Mouse (Mus musculus) hindbrain, embryonic 10.5 days (tissue): ENCODE data around the gene Trib2. TPM values are rescaled to one million over a fixed set of nuclear protein-coding genes. Genes with fewer than 3 reads are reported as not detected.

Source experiments
- DNase-seq: peaks from one replicate; pipeline ENCODE4 v3.0.0-alpha.2; 2017; ENCODE audit warnings: low spot score
- H3K27ac ChIP-seq: fragments of 300-500 bp; sonication (generic); 2 replicates; pipeline ENCODE4 v1.5.1; 2016; ENCODE audit warnings: mild to moderate bottlenecking, moderate library complexity
- H3K27me3 ChIP-seq: fragments of 300-500 bp; sonication (generic); 2 replicates; pipeline ENCODE4 v1.6.1; 2016; ENCODE audit warnings: mild to moderate bottlenecking; ENCODE audit not compliant: poor library complexity, insufficient read depth, severe bottlenecking
- H3K36me3 ChIP-seq: fragments of 300-500 bp; sonication (generic); 2 replicates; pipeline ENCODE4 v1.6.1; 2016; ENCODE audit warnings: mild to moderate bottlenecking, moderate library complexity
- H3K4me1 ChIP-seq: fragments of 300-500 bp; sonication (generic); replicated peaks from 2 replicates; pipeline ENCODE4 v1.6.1; 2016; ENCODE audit warnings: mild to moderate bottlenecking
- H3K4me3 ChIP-seq: fragments of 300-500 bp; sonication (generic); 2 replicates; pipeline ENCODE4 v1.5.1; 2016; ENCODE audit warnings: mild to moderate bottlenecking, moderate library complexity
- H3K9me3 ChIP-seq: fragments of 300-500 bp; sonication (generic); 2 replicates; pipeline ENCODE4 v1.6.1; 2016; ENCODE audit warnings: mild to moderate bottlenecking, moderate library complexity
- WGBS: fragments of 180-500 bp; shearing (Covaris S2); methylation state at CpG from one replicate; pipeline ENCODE4 v1.1.7; 2016; 5-methylcytosine and 5-hydroxymethylcytosine counted together
- polyA plus RNA-seq: library from polyadenylated mRNA; unstranded; fragments of >200 nt; fragmentation: Nextera tagmentation; extraction: Ambion mirVana; gene quantifications from 2 replicates; pipeline ENCODE4 v1.2.1, GENCODE M21; 2016

Gene Trib2
- polyA plus RNA-seq, 1 experiment from 2014 or later = 56.9 TPM

DNA sequence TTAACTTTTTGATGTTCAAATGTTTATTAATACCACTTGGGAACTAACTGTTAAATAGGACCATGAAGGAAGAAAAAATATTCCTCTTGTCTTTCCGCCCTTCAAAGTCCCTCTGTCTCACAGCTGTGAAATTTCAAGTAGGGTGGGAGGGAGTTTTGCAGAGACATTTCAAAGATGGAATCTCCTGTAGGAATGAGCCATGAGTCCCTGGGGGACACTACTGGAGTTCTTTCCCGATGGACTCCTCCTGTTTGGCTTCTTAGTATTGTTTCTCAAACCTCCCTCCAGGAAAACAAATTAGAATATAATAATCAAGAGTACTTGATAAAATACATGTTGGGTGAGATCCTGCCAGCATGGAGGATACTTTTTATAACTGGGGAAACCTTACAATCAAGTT, 62.1 kb downstream of the Trib2 start:
- H3K4me1 ChIP-seq = peaks cover 4% of the 10 kb centered on the region
- H3K9me3 ChIP-seq = no peaks in the 10 kb centered on the region
- H3K4me3 ChIP-seq = no peak overlapping the region
- H3K27ac ChIP-seq = no peak overlapping the region
- no peak for DNase-seq
- WGBS = 67% methylated on average over 2 of the region's 2 CpGs
- H3K36me3 ChIP-seq = no peaks in the 10 kb centered on the region
- H3K27me3 ChIP-seq = no peaks in the 10 kb centered on the region

DNA sequence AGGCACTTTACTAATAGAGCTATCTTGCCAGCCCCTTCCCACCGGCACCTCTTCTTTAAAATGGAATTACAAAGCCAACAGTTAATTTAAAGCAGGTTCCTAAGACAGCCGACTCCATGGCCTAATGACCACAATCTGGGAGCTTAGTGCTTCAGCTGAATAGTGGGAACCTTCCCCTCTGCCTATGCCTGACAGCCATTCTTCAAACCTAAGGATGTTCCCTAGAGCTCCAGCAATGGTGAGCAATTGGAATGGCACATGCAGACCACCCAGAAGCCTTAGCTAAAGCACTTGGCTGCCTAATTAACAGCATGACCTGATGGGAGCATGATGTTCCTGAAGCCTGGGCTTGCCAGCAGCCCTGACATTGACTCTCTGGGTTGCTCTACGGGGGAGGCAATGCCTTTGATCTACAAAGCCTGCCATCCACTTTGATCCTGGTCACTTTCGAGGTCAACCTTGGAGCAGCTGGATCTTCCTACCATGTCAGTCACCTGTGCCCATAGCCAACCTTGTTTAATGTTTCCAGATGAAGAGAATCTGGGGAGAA, 67.0 kb downstream of the Trib2 start:
- peak; percentile 23 for DNase-seq

GRCm38 (mm10) chr12:15745752-15746151, 71.0 kb downstream of the Trib2 start:
- 83% methylated on average over 10 of the region's 10 CpGs for WGBS
- H3K27ac ChIP-seq = no peak overlapping the region
- no peak overlapping the region for H3K4me3 ChIP-seq

More for the DNA sequence above, 67.0 kb downstream of the Trib2 start:
- no peaks in the 10 kb centered on the region for H3K27me3 ChIP-seq
- 42% methylated on average over 4 of the region's 4 CpGs for WGBS
- no peaks in the 10 kb centered on the region for H3K36me3 ChIP-seq
- no peaks in the 10 kb centered on the region for H3K9me3 ChIP-seq
- H3K27ac ChIP-seq = no peak overlapping the region
- H3K4me1 ChIP-seq = peaks cover 7% of the 10 kb centered on the region
- no peak overlapping the region for H3K4me3 ChIP-seq

More at GRCm38 (mm10) chr12:15745752-15746151, 71.0 kb downstream of the Trib2 start:
- Histone ChIP-seq H3K4me1 (peaks cover 7% of the 10 kb centered on the region), H3K27me3 (no peaks in the 10 kb centered on the region), H3K36me3 (no peaks in the 10 kb centered on the region), H3K9me3 (no peaks in the 10 kb centered on the region)
- DNase-seq = no peak
